Mouse (Mus musculus) kidney, adult 2 months (tissue): Measurements from ENCODE around the gene Brms1l.

Experiments used
- CTCF ChIP-seq: fragments of 200-500 bp; conservative IDR thresholded peaks from 2 replicates; pipeline ENCODE4 v1.5.1; 2011; ENCODE audit warnings: low read depth, mild to moderate bottlenecking, control low read depth, low read length, moderate library complexity, mixed read lengths; ENCODE audit not compliant: insufficient read depth, insufficient read length
- POLR2A ChIP-seq: fragments of 200-500 bp; IDR thresholded peaks from one replicate; pipeline ENCODE4 v1.6.1; 2011; ENCODE audit warnings: low read depth, low read length, control low read depth

DNA sequence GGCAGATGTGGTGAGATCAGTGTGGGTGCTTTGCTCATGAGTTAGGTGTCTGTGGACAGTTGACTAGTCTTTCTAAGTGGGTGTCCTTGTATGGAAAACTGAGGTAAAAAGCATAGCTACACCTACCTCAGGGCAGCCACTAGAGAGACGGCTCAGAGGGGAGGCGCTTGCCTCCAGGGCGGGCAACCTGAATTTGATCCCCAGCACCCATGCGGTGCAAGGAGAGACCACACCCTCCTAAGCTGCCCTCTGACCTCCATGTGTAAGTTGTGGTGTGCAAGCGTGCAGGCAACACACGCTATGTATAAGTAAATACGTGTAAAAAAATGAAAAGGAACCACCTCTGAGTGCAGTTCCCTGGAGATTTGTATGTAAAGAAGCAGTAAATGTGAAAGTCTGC, 24.5 kb downstream of the Brms1l start:
- no peak for TF ChIP-seq POLR2A
- TF ChIP-seq CTCF, result no peak
